Mouse (Mus musculus): ENCODE data around the gene Lrriq1. TPM values are rescaled to one million over a fixed set of nuclear protein-coding genes. Genes with fewer than 3 reads are reported as not detected.

Gene Lrriq1
- polyA plus RNA-seq, 1 experiment, result 0.44 TPM

DNA sequence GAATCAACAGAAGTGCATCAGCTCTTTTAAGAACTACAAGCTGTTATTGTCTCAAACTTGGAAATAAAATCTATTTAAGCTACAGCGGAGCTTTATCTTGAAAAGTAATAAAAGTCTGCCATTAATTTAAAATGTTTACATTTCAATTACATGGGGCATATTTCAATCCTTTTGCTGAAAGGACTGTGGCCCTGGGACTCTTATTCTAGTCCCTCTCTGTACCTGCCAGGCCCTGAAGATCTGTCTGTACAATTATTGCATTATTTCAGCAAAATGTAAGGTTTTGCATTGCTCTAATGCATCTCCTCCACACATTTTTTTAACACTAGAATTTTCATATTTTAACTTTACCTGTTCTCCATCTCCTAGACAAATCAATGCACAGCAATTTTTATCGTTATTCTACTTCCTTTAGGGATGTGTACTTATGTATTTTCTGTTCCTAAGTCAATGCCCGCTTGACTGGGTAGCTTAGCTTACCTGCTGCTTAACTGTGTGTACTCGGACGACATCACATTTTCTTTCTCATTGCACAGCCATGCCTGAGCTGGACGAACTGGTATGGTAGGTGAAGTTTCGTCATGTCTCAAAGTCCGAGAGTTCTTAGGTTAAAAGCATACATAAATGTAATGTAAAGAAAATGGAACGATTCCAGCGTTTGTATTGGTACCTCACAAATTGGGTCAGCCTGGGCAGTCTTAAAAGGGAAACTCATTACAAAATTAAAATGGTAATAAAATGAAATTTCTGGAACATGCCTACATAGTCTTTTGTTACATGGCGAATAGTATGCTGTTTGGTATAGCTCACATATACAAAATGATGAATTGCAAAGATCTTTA is 91.0 kb downstream of the Lrriq1 start:
- WGBS, result 77% methylated on average over 11 of the region's 11 CpGs
- TF ChIP-seq CTCF (IDR thresholded peaks at IDR 0.05; ENCODE audit: borderline replicate concordance, insufficient read depth, low read depth, low read length), result no peak
- no peak for TF ChIP-seq POLR2A (IDR thresholded peaks at IDR 0.05; ENCODE audit: borderline replicate concordance, insufficient read depth, low read length)

DNA sequence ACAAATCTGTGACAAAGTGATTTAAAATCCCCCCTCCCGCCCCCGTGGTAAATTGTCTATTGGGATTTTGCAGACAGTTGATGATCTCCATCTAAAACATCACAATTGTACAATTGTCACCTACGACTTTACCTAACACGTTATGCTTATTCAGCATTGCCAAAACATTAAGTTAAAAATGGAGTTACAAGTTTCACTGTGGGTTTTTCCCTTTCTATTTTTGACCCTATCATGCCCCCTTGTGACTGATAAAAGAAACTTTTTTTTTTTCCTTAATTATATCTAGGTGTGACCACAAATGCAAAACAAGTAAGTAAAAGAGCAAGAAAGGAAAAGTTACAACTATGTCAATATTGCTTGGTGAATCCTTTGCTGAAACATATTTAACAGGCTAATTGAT is 93.6 kb downstream of the Lrriq1 start:
- no peaks in the 10 kb centered on the region for H3K27me3 ChIP-seq (ENCODE audit: control insufficient read depth, insufficient read depth, low read length)
- TF ChIP-seq POLR2A (IDR thresholded peaks at IDR 0.05; ENCODE audit: borderline replicate concordance, insufficient read depth, low read length) (no peak), CTCF (IDR thresholded peaks at IDR 0.05; ENCODE audit: borderline replicate concordance, insufficient read depth, low read depth, low read length) (no peak)
- H3K4me3 ChIP-seq (replicated peaks; ENCODE audit: insufficient read depth, low read depth, low read length), result no peak overlapping the region
- no peak for DNase-seq
- H3K4me1 ChIP-seq (ENCODE audit: control insufficient read depth, insufficient read depth, low read length), result no peaks in the 10 kb centered on the region
- H3K27ac ChIP-seq (ENCODE audit: insufficient read depth, low read length), result no peak overlapping the region
- 65% methylated on average over 4 of the region's 4 CpGs for WGBS

More for the DNA sequence above, 91.0 kb downstream of the Lrriq1 start:
- no peaks in the 10 kb centered on the region for H3K4me1 ChIP-seq (ENCODE audit: control insufficient read depth, insufficient read depth, low read length)
- DNase-seq, result no peak
- no peak overlapping the region for H3K4me3 ChIP-seq (replicated peaks; ENCODE audit: insufficient read depth, low read depth, low read length)
- H3K27me3 ChIP-seq (ENCODE audit: control insufficient read depth, insufficient read depth, low read length), result no peaks in the 10 kb centered on the region
- no peak overlapping the region for H3K27ac ChIP-seq (ENCODE audit: insufficient read depth, low read length)

DNA sequence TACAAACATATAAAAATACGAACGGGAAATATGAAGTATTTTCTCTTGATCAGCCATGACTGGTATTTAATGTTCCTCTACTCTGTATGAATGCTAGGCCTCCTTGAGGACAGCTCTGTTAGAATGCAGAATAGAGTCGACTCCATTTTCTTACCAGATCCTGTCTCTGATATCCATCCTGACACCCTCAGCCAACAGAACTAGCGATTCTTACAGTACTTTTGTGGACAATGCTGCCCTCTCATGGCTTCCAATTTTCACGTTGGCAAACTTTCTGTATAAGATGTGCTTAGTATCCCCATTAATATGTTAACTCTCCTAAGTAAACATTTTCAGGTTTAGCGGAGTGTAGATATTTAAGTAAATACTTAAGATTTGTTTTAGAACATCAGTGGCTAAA is 94.6 kb downstream of the Lrriq1 start:
- WGBS, result 44% methylated on average over 6 of the region's 6 CpGs
- no peaks in the 10 kb centered on the region for H3K27me3 ChIP-seq (ENCODE audit: control insufficient read depth, insufficient read depth, low read length)
- DNase-seq, result no peak
- TF ChIP-seq CTCF (IDR thresholded peaks at IDR 0.05; ENCODE audit: borderline replicate concordance, insufficient read depth, low read depth, low read length) (no peak), POLR2A (IDR thresholded peaks at IDR 0.05; ENCODE audit: borderline replicate concordance, insufficient read depth, low read length) (no peak)
- H3K4me1 ChIP-seq (ENCODE audit: control insufficient read depth, insufficient read depth, low read length), result no peaks in the 10 kb centered on the region
- H3K27ac ChIP-seq (ENCODE audit: insufficient read depth, low read length), result no peak overlapping the region
- no peak overlapping the region for H3K4me3 ChIP-seq (replicated peaks; ENCODE audit: insufficient read depth, low read depth, low read length)

DNA sequence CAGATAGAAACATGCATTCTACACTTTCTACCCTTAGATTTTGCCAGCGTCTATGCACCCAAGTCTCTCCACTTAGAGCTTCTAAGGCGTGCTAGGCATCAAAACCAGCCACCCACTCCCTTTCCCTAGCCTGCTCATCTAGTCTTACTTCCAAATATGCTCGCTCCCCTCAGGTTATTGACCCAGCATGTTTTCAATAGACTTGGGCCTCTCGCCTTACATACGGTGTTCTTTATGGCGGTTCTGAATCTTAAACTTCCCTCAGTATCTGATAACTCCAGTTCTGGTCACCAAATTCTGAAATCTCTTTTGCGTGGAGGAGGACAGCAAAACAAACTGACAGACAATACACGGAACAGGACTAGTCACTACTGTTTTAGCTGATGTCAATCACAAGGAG is 95.5 kb downstream of the Lrriq1 start:
- no peaks in the 10 kb centered on the region for H3K27me3 ChIP-seq (ENCODE audit: control insufficient read depth, insufficient read depth, low read length)
- 88% methylated on average over 8 of the region's 8 CpGs for WGBS

DNA sequence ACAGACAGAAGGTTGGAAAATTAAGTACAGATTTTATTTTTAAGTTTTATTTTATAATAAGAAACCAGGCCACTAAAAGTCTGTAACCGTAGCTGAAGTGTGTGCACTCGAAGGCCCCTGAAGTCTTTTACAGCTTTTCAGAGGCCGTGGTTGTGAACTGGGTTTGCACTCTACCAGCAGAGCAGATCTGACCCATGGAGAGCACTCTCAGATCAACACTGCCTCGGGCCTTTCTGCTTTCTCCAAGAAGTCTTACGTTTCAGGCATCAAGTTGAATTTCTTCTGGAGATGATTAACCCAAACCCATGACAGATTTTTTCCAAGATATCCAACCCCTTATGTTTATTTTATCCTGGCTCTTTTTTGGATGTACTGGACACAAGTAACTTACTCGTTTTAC is 121.5 kb downstream of the Lrriq1 start:
- WGBS, result 74% methylated on average over 6 of the region's 6 CpGs
- H3K4me3 ChIP-seq (replicated peaks; ENCODE audit: insufficient read depth, low read depth, low read length), result no peak overlapping the region
- H3K4me1 ChIP-seq (ENCODE audit: control insufficient read depth, insufficient read depth, low read length), result no peaks in the 10 kb centered on the region
- no peaks in the 10 kb centered on the region for H3K27me3 ChIP-seq (ENCODE audit: control insufficient read depth, insufficient read depth, low read length)
- TF ChIP-seq CTCF (IDR thresholded peaks at IDR 0.05; ENCODE audit: borderline replicate concordance, insufficient read depth, low read depth, low read length), result no peak
- no peak for TF ChIP-seq POLR2A (IDR thresholded peaks at IDR 0.05; ENCODE audit: borderline replicate concordance, insufficient read depth, low read length)
- no peak for DNase-seq
- H3K27ac ChIP-seq (ENCODE audit: insufficient read depth, low read length), result no peak overlapping the region

More for the DNA sequence above, 95.5 kb downstream of the Lrriq1 start:
- no peak for TF ChIP-seq CTCF (IDR thresholded peaks at IDR 0.05; ENCODE audit: borderline replicate concordance, insufficient read depth, low read depth, low read length)
- TF ChIP-seq POLR2A (IDR thresholded peaks at IDR 0.05; ENCODE audit: borderline replicate concordance, insufficient read depth, low read length), result no peak
- DNase-seq, result no peak
- no peaks in the 10 kb centered on the region for H3K4me1 ChIP-seq (ENCODE audit: control insufficient read depth, insufficient read depth, low read length)
- H3K27ac ChIP-seq (ENCODE audit: insufficient read depth, low read length), result no peak overlapping the region
- H3K4me3 ChIP-seq (replicated peaks; ENCODE audit: insufficient read depth, low read depth, low read length), result no peak overlapping the region

DNA sequence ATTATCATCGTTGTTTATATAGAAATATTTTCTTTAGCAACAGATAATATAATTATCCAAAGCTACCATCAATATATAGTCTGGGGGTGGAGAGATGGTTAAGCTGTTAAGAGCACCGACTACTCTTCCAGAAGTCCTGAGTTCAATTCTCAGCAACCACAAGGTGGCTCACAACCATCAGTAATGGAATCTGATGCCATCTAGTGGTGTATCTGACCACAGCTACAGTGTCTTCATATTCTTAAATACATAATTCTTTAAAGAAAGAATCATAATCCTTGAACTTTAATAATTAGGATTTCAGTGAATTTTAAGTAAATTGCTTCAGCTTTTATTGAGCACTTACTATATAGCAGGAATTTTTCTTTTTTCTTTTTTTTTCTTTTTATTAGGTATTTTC is 128.0 kb downstream of the Lrriq1 start:
- H3K27ac ChIP-seq (ENCODE audit: insufficient read depth, low read length), result no peak overlapping the region
- no peak for TF ChIP-seq CTCF (IDR thresholded peaks at IDR 0.05; ENCODE audit: borderline replicate concordance, insufficient read depth, low read depth, low read length)
- TF ChIP-seq POLR2A (IDR thresholded peaks at IDR 0.05; ENCODE audit: borderline replicate concordance, insufficient read depth, low read length), result no peak
- 88% methylated on average over 2 of the region's 2 CpGs for WGBS
- no peaks in the 10 kb centered on the region for H3K27me3 ChIP-seq (ENCODE audit: control insufficient read depth, insufficient read depth, low read length)
- DNase-seq, result no peak
- no peak overlapping the region for H3K4me3 ChIP-seq (replicated peaks; ENCODE audit: insufficient read depth, low read depth, low read length)
- H3K4me1 ChIP-seq (ENCODE audit: control insufficient read depth, insufficient read depth, low read length), result no peaks in the 10 kb centered on the region

DNA sequence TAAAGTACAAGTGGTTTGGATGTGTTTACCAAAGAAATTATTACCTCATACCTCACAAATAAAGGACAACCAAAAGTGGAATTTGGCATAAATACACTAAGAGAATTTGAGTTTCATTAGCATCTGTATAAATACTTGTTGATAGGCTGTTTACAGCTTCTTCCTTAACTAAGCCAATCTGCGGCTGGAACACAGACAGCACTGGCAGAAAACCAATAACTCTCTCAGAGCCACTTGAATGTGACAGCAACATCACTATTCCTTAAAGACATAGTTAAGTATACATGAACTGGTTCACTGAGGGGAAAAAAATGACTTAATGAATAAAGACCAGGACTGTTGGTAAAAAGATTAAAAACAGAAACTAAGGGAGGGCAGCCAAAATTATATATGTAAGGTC is 150.0 kb downstream of the Lrriq1 start:
- no peak for DNase-seq
- WGBS, result 15% methylated on average over 1 of the region's 1 CpGs
- H3K27me3 ChIP-seq (ENCODE audit: control insufficient read depth, insufficient read depth, low read length), result no peaks in the 10 kb centered on the region
- no peak overlapping the region for H3K4me3 ChIP-seq (replicated peaks; ENCODE audit: insufficient read depth, low read depth, low read length)
- no peaks in the 10 kb centered on the region for H3K4me1 ChIP-seq (ENCODE audit: control insufficient read depth, insufficient read depth, low read length)
- TF ChIP-seq POLR2A (IDR thresholded peaks at IDR 0.05; ENCODE audit: borderline replicate concordance, insufficient read depth, low read length) (no peak), CTCF (IDR thresholded peaks at IDR 0.05; ENCODE audit: borderline replicate concordance, insufficient read depth, low read depth, low read length) (no peak)
- no peak overlapping the region for H3K27ac ChIP-seq (ENCODE audit: insufficient read depth, low read length)

DNA sequence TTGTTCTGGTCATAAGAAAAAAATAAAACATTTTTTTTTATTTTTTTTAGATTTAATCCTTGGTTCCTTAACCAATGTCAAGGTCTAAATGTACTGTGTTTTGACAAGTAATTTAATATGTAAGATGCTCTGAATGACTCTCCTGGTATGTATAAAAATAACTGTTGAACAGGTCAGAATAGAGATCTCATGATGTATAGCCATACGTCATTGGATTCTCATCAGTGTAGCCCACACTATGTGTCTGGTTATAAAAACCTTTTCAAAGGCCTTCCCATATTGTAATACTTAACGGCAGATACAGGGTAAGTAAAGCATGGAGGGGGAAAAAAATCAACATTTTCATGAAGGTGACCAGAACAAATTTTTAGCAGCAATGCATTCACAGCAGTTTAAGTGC is 186.5 kb downstream of the Lrriq1 start:
- Histone ChIP-seq H3K4me3 (replicated peaks; ENCODE audit: insufficient read depth, low read depth, low read length) (no peak overlapping the region), H3K4me1 (ENCODE audit: control insufficient read depth, insufficient read depth, low read length) (no peaks in the 10 kb centered on the region), H3K27ac (ENCODE audit: insufficient read depth, low read length) (no peak overlapping the region), H3K27me3 (ENCODE audit: control insufficient read depth, insufficient read depth, low read length) (no peaks in the 10 kb centered on the region)
- TF ChIP-seq POLR2A (IDR thresholded peaks at IDR 0.05; ENCODE audit: borderline replicate concordance, insufficient read depth, low read length), result no peak
- TF ChIP-seq CTCF (IDR thresholded peaks at IDR 0.05; ENCODE audit: borderline replicate concordance, insufficient read depth, low read depth, low read length), result no peak
- DNase-seq, result no peak
- WGBS, result 84% methylated on average over 2 of the region's 2 CpGs
